Mouse (Mus musculus) olfactory bulb, adult 2 months (tissue): ENCODE data around the gene Eif3m.

ENCODE experiments used
- CTCF ChIP-seq: fragments of 200-500 bp; IDR thresholded peaks from 2 replicates; pipeline ENCODE4 v1.5.1; 2012; ENCODE audit warnings: low read depth, mild to moderate bottlenecking, low read length, moderate library complexity; ENCODE audit not compliant: insufficient read depth
- POLR2A ChIP-seq: fragments of 200-500 bp; IDR thresholded peaks from 2 replicates; pipeline ENCODE4 v1.6.1; 2012; ENCODE audit warnings: mild to moderate bottlenecking, low read depth, low read length, moderate library complexity; ENCODE audit not compliant: insufficient read depth

DNA sequence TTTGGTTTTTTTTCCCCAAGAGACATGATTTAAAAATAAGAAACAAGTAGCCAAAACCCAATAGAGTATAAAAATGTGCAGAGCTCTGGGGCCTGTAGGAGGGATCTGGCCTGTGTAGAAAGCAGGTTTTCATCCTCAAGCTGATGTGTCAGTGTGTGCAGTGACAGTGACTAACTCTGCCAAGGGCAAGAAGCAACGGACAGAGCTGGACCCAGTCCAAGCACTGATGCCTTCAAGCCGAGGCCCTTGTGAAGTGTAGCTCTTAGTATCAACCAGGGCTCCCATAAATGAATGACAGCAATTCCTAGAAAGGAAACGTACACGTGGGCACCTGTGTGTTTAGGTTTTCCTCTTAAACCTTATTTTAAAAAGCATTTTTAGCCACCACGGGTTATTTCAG lies 11.9 kb upstream of the Eif3m start:
- no peak for TF ChIP-seq CTCF
- TF ChIP-seq POLR2A: no peak
